Mouse (Mus musculus) forebrain, embryonic 11.5 days (tissue): Measurements from ENCODE around the gene Isoc2a. TPM values are rescaled to one million over a fixed set of nuclear protein-coding genes. Genes with fewer than 3 reads are reported as not detected.
A peak's percentile ranks its signal among the peaks of the same experiment; 100 is the strongest.

Experiments used
- ATAC-seq: fragments of 200-750 bp; cut with Nextera tagmentation; replicated peaks from 2 replicates; pipeline ENCODE4 v1.8.0; 2017; ENCODE audit warnings: moderate TSS enrichment; ENCODE audit not compliant: low FRiP score
- DNase-seq: peaks from one replicate; pipeline ENCODE4 v3.0.0-alpha.2; 2017; ENCODE audit warnings: low spot score
- H3K27ac ChIP-seq: fragments of 300-500 bp; sonication (generic); 2 replicates; pipeline ENCODE4 v1.5.1; 2014; ENCODE audit warnings: low read depth, low read length
- H3K27me3 ChIP-seq: fragments of 300-500 bp; sonication (generic); 2 replicates; pipeline ENCODE4 v1.6.1; 2014; ENCODE audit warnings: mild to moderate bottlenecking, low read length, mixed read lengths; ENCODE audit not compliant: control insufficient read depth, insufficient read depth
- H3K36me3 ChIP-seq: fragments of 300-500 bp; sonication (generic); 2 replicates; pipeline ENCODE4 v1.6.1; 2014; ENCODE audit warnings: mild to moderate bottlenecking, low read length, moderate library complexity, mixed read lengths; ENCODE audit not compliant: control insufficient read depth, insufficient read depth
- H3K4me1 ChIP-seq: fragments of 300-500 bp; sonication (generic); replicated peaks from 2 replicates; pipeline ENCODE4 v1.6.1; 2014; ENCODE audit warnings: low read length, mixed read lengths; ENCODE audit not compliant: control insufficient read depth, insufficient read depth
- H3K4me2 ChIP-seq: fragments of 300-500 bp; sonication (generic); 2 replicates; pipeline ENCODE4 v1.6.1; 2014; ENCODE audit warnings: low read depth, mild to moderate bottlenecking, low read length, moderate library complexity, mixed read lengths; ENCODE audit not compliant: severe bottlenecking
- H3K4me3 ChIP-seq: fragments of 300-500 bp; sonication (generic); 2 replicates; pipeline ENCODE4 v1.5.1; 2014; ENCODE audit warnings: low read depth, low read length
- H3K9ac ChIP-seq: fragments of 300-500 bp; sonication (generic); 2 replicates; pipeline ENCODE4 v1.6.1; 2014; ENCODE audit warnings: low read length
- H3K9me3 ChIP-seq: fragments of 300-500 bp; sonication (generic); 2 replicates; pipeline ENCODE4 v1.6.1; 2016; ENCODE audit warnings: low read length, mixed read lengths; ENCODE audit not compliant: control insufficient read depth
- WGBS: fragments of 180-500 bp; shearing (Covaris S2); extraction: QIAGEN DNeasy Blood & Tissue Kit; methylation state at CpG from one replicate; pipeline ENCODE4 v1.1.7; 2014; 5-methylcytosine and 5-hydroxymethylcytosine counted together
- polyA plus RNA-seq: library from polyadenylated mRNA; unstranded; fragments of >200 nt; fragmentation: Nextera tagmentation; extraction: Ambion mirVana; gene quantifications from 2 replicates; pipeline ENCODE4 v1.2.1, GENCODE M21; 2014

Isoc2a gene
- polyA plus RNA-seq, 1 experiment from 2014 or later: 0.75 TPM

DNA sequence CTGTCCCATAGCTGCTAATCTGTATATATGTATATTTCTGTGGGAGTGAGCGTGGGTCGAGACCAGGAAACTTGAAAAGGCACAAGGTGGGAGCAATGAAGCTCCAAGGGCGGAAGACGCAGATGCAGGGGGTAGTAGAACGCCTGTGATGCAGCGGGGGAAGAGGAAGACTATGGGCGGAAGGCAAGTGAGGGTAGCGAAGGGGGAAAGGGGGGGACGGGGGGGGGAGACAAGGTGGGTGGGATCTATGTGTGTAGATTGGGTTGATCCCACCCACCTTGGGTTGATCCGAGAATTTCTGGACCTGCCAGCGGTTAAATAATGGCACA, 23.5 kb downstream of the Isoc2a start:
- peaks cover 7% of the 10 kb centered on the region; the same call in 1 of the 2 replicates for H3K27me3 ChIP-seq
- H3K9me3 ChIP-seq: peaks cover 4% of the 10 kb centered on the region
- no peak overlapping the region for H3K4me3 ChIP-seq
- 15% methylated on average over 11 of the region's 11 CpGs for WGBS
- no peak for ATAC-seq
- 0 out of 2 replicates have a peak, but pooled peaks cover 2% of the 10 kb centered on the region for H3K4me1 ChIP-seq
- no peak overlapping the region for H3K27ac ChIP-seq
- H3K36me3 ChIP-seq: no peaks in the 10 kb centered on the region
- no peak overlapping the region for H3K4me2 ChIP-seq
- DNase-seq: no peak
- H3K9ac ChIP-seq: no peak overlapping the region

DNA sequence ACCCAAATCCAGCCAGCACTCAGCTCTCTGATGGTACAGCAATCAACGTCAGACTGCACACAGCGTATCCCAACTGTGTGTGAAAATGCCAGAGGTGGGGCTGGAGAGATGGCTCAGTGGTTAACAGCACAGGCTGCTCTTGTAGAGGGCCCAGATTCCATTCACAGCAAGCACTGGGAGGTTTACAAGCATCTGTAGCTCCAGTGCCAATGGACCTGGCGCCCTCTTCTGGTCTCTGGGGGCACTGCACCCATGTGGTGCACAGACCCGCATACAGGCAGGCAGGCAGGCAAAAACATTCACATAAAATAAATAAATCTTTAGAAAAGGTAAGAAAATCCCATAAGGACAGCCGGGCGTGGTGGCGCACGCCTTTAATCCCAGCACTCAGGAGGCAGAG, 24.2 kb downstream of the Isoc2a start:
- 39% methylated on average over 8 of the region's 8 CpGs for WGBS
- Histone ChIP-seq H3K27me3 (peaks cover 7% of the 10 kb centered on the region; the same call in 1 of the 2 replicates), H3K36me3 (no peaks in the 10 kb centered on the region), H3K9ac (no peak overlapping the region), H3K4me1 (peaks cover 2% of the 10 kb centered on the region; the same call in 1 of the 2 replicates), H3K9me3 (peaks cover 4% of the 10 kb centered on the region), H3K27ac (no peak overlapping the region), H3K4me3 (no peak overlapping the region), H3K4me2 (no peak overlapping the region)
- ATAC-seq (no peak), DNase-seq (peak; percentile 74)

DNA sequence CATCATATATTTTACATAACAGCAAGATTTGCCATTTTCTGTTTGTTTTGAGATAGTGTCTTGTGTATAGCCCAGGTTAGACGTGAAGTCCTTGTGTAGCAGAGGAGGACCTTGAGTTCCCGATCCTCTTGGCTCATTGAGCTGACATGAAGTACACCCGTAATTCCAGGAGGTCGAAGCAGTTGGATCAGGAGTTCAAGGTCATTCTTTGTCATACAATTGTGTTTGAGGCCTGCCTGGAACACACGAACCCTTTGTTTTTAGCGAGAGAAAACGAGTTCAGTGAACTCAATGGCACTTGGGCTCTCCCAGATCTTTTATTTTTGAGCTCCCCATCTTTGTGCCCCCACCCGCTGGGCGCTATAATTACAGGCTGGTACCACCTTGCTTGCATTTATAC, 25.5 kb downstream of the Isoc2a start:
- Histone ChIP-seq H3K27ac (no peak overlapping the region), H3K36me3 (no peaks in the 10 kb centered on the region), H3K4me3 (no peak overlapping the region), H3K27me3 (peaks cover 7% of the 10 kb centered on the region; the same call in 1 of the 2 replicates), H3K4me1 (peaks cover 9% of the 10 kb centered on the region), H3K4me2 (no peak overlapping the region), H3K9me3 (peaks cover 4% of the 10 kb centered on the region), H3K9ac (no peak overlapping the region)
- ATAC-seq (no peak), DNase-seq (no peak)
- WGBS: 66% methylated on average over 9 of the region's 9 CpGs

DNA sequence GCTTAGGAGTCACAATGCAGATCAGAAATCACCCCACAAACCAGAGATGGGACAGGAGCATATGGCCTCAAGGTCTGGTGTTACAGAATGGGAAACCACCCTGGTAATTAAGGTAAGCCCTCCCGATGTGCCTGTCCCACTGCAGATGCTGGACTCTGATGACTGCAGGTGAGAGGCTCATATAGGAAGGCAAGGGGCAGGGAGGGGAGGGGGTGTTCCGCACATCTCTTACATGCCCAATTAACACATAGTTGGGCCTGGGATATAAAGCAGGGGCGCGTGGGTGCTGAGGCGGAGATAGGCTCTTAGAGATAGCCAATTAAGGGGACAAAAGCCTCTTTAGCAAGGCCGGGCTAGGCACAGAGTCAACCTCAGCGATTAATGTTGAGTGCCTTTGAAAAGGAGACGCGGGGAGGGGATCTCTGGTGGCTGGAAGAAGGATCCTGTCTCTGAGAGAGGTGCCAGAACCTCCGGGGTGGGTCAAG, 29.6 kb downstream of the Isoc2a start, which contains the start of gene Gm36210:
Gene Gm36210, minus strand, starts transcription at position 51 of the 485 bp plus-strand sequence.
- ATAC-seq: peak; percentile 73
- WGBS: 12% methylated on average over 10 of the region's 10 CpGs
- peaks cover 6% of the 10 kb centered on the region for H3K4me1 ChIP-seq
- DNase-seq: no peak
- H3K27ac ChIP-seq: peak within 1 kb of the TSS; percentile 53; the same call in 1 of the 2 replicates
- H3K9ac ChIP-seq: peak within 1 kb of the TSS; percentile 32
- no peaks in the 10 kb centered on the region; the same call in 1 of the 2 replicates for H3K9me3 ChIP-seq
- H3K4me2 ChIP-seq: no peak within 1 kb of the TSS
- no peaks in the 10 kb centered on the region for H3K36me3 ChIP-seq
- H3K4me3 ChIP-seq: no peak within 1 kb of the TSS
- H3K27me3 ChIP-seq: no peaks in the 10 kb centered on the region

DNA sequence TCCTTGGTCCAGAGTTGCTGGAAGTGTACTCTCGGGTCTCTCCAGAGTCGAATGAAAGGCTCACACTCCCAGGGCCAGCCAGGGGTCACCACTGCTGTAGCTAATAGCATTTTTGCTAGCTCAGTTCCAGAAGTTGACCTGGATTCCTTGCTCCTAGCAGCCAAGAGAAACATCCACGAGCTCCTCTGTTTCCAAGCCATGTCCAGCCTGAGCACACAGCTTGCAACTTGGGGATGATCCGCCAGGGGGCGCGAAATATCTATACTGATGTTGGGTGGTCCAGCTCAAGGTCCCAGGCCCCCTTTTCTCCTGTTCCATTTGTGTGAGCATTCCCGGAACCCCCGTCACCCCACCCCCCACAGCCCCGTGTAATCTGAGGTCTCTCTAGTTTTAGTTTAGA, 34.6 kb downstream of the Isoc2a start:
- Histone ChIP-seq H3K4me3 (no peak overlapping the region), H3K9ac (no peak overlapping the region), H3K36me3 (no peaks in the 10 kb centered on the region), H3K27me3 (no peaks in the 10 kb centered on the region), H3K9me3 (no peaks in the 10 kb centered on the region), H3K27ac (no peak overlapping the region), H3K4me2 (no peak overlapping the region), H3K4me1 (peaks cover 8% of the 10 kb centered on the region)
- ATAC-seq (no peak), DNase-seq (peak; percentile 87)
- WGBS: 36% methylated on average over 9 of the region's 9 CpGs

DNA sequence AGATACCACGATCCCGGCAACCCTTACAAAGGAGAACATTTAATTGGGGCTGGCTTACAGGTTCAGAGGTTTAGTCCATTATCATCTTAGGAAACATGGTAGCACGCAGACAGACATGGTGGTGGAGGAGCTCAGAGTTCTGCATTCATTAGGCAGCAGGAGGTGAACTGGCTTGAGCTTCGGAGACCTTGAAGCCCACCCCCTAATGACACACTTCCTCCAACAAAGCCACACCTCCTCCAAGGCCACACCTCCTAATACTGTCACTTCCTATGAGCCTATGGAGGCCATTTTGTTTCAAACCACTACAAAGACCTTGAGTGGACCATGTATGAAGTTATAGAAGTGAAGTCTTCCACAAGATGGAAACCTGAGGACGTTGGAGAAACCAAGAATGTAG, 35.3 kb downstream of the Isoc2a start:
- Histone ChIP-seq H3K4me3 (no peak overlapping the region), H3K27ac (no peak overlapping the region), H3K27me3 (no peaks in the 10 kb centered on the region), H3K36me3 (no peaks in the 10 kb centered on the region), H3K9me3 (no peaks in the 10 kb centered on the region), H3K9ac (no peak overlapping the region), H3K4me1 (peaks cover 7% of the 10 kb centered on the region; the same call in 1 of the 2 replicates), H3K4me2 (no peak overlapping the region)
- 62% methylated on average over 5 of the region's 5 CpGs for WGBS
- ATAC-seq (no peak), DNase-seq (no peak)

DNA sequence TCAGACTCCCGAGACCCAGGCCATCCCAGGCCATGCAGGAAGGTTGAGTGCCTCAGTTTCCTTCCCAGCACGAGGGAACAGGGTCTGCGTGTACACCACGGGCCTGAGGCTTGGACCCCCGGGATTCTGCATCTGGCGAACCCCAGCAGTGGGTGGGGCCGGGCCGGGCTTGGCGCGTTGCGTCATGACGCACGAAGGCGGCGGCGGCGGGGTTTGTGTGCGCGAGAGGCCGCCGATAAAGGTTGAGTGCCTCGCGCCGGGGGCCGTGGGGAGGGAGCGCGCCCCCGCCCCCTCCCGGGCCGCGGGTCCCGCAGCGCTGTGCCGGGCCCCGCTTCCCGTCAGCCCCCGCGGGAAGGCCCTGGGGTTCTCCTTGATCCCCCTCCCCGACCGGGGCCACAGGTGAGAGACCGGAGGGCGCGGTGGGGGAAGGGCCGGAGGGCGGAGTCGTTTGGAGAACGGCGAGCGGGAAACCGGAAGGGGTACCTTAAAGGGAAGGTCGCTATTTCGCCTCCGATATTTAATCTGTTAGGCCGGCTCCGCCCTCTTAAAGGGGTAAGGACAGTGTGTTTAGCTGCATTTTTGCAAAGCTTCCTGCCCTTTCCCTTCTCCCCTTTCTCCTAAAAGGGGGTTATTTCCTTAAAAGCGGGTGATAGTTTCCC, 38.2 kb downstream of the Isoc2a start, which contains the start of gene Zfp628:
Gene Zfp628, plus strand, starts transcription at position 211 of the 659 bp plus-strand sequence.
- Histone ChIP-seq H3K9me3 (no peaks in the 10 kb centered on the region), H3K4me1 (peaks cover 7% of the 10 kb centered on the region; the same call in 1 of the 2 replicates), H3K36me3 (peaks cover 3% of the 10 kb centered on the region; the same call in 1 of the 2 replicates), H3K4me2 (peak within 1 kb of the TSS; percentile 90), H3K27ac (peak within 1 kb of the TSS; percentile 81), H3K9ac (peak within 1 kb of the TSS; percentile 94), H3K27me3 (no peaks in the 10 kb centered on the region), H3K4me3 (peak within 1 kb of the TSS; percentile 70)
- ATAC-seq (peak; percentile 91), DNase-seq (peak; percentile 96)
- WGBS: under 1% methylated on average over 56 of the region's 56 CpGs

DNA sequence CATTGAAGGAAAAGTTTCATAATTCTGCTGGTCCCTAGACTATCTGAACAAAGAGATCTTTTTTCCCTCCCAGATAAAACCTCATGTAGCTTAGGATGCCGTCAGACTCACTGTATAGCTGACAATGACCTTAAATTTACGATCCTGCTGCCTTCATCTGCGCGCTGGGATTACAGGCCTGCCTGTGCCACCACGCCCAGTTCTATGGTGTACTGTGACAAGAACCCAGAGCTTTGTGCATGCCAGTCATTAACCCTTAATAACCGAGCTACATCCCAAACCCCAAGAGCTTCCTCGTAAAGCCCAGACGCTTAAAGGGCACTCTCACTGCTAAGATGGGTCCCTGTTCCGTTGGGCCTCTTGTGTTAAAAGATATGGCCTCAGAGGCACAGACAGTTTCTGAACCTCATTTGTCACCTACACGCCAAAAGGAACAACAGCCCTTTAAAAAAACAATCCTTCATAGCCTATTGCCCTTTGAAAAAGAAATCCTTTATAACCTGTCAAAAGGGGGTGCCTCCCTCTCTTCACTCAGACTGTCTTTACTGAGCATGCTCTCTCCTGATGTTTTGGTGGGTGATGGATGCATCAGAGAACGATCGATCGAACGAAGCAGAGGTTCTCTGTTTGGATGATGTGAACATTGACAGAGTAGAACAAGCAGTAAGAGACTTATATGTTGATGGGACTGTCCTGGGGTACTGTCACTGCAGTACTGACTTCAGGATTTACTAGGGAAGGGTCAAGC, 38.9 kb downstream of the Isoc2a start:
- DNase-seq (peak; percentile 53), ATAC-seq (peak; percentile 23)
- 25% methylated on average over 14 of the region's 14 CpGs for WGBS
- no peaks in the 10 kb centered on the region for H3K27me3 ChIP-seq
- H3K9me3 ChIP-seq: no peaks in the 10 kb centered on the region
- H3K27ac ChIP-seq: peak overlapping the region; percentile 81
- peaks cover 4% of the 10 kb centered on the region; the same call in 1 of the 2 replicates for H3K36me3 ChIP-seq
- peaks cover 8% of the 10 kb centered on the region; the same call in 1 of the 2 replicates for H3K4me1 ChIP-seq
- peak overlapping the region; percentile 94 for H3K9ac ChIP-seq
- H3K4me2 ChIP-seq: peak overlapping the region; percentile 90
- peak overlapping the region; percentile 70 for H3K4me3 ChIP-seq
